Mouse (Mus musculus) liver, adult (tissue): ENCODE measurements around the gene Srr.

Source experiments
- GATA4 ChIP-seq: IDR thresholded peaks from 2 replicates; pipeline ENCODE4 v1.6.1; 2014; ENCODE audit warnings: mild to moderate bottlenecking, low read length; ENCODE audit not compliant: insufficient replicate concordance

Srr gene

DNA sequence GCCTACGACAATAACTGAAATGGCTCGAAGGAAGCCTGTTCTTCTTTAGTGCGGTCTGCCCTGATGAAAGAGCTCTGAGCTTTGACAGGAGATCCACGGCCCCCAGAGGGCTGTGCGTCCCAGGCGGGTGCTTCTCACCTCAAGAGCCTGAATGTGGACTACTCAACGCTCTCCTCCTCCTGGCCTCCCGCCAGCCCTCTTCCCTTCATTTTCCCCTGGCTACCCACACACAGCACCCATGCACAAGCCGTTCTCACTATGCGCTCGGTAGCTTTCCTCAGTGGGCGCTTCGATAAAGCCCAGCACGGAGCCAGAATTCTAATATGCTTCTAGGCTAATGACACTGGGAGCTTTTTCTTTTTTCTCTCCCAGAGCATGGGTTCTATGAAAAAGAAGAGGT is 43.8 kb downstream of the Srr start:
- no peak for TF ChIP-seq GATA4

DNA sequence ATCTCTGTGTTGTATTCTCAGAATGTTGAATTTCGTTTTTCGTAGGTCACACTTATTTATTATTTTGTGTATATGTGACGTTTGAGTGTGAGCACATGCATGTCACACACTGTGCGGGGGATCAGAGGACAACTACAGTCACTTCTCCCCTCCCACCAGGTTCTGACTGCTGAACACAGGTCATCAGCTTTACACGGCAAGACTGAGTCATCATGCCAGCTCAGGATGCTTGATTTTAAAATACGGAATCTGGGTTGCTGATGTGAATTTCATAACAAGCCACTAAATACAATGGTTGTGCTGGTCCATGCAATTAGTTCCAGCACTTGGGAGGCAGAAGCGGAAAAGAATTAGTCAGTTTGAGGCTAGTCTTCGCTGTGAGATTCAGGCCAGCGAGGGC is 44.7 kb downstream of the Srr start:
- no peak for TF ChIP-seq GATA4

DNA sequence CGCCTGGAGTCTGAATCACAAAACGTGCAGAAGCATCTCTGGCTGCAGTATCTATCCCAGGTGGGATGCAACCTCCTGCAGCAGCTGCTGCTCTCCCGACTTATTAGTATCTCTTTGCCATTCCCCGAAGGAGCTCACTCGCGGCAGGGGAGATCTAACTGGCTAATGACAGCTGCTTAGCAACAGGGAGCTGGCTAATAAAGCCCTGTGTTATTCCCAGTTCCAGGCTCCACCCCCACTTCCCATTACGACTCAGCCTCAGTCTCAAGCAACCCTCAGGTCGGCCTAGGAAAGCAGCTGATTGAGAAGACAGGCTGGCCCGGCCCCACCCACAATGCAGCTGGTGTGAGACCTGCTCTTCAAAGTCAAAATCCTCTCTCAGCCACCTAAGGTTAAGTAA is 48.9 kb downstream of the Srr start:
- TF ChIP-seq GATA4: no peak

DNA sequence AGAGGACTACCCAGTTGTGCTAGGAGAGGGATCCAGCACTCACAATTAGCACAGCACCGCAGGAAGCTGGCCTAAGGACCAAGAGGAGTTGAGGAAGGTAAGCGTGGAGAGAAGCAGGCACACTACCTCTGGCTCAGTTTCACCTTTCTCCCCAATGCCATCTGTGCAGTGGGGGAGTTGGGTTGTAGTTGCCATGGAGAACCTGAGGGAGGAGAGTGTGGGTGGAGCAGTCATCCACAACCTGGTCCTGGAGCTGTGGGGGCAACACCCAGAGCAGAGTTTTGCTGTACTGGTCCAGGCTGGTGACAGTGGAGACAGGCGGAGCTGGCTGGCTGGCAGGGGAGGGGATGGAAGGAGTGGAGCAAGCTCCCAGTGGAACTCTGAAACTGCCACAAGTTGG is 51.1 kb downstream of the Srr start:
- no peak for TF ChIP-seq GATA4

DNA sequence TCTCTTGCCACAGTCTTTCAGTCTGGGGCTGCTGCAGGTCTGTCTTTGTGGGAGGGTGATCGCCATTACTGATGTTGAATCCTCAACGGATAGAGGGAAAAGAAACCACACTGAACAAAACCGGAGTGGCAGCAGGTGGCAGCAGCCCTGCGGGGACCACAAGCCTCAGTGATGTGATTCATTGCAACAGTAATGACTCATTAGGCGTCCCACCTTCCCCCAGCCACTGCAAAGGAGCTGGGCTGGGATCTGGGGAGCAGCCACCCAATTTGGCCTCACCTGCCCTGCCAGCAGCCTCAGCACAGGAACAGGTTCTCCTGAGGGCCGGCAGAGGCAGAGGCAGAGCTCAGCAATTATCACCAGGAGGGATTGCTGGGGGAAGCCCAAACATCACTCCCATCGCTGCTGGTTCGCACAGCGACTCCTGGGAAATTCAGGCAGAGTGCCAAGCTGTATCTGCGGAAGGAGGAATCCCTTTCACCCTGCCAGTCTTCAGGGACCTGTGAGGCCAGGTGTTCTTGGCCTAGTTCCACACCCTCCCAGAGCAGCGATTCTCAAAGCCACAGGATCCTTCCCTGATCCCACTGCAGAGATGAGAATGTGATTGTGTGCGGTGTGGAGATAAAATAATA is 54.6 kb downstream of the Srr start:
- no peak for TF ChIP-seq GATA4

DNA sequence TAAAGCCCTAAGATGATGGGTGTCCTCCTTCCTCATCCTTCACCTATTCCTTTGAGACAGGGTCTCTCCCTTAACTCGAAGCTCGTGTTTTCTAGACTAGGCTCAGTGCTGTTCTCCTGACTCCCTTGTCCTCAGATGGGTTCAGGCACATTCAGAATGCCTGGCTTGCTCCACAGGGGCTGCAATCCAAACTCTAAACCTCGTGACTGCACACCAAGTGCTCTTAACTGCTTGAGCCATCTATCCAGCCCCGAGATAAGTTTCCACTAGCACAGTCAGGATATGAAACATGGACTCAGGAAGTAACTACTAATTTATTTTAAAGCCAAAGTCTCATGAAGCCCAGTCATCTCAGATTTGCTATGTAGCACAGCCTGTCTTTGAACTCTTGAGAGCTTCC is 55.2 kb downstream of the Srr start:
- no peak for TF ChIP-seq GATA4

DNA sequence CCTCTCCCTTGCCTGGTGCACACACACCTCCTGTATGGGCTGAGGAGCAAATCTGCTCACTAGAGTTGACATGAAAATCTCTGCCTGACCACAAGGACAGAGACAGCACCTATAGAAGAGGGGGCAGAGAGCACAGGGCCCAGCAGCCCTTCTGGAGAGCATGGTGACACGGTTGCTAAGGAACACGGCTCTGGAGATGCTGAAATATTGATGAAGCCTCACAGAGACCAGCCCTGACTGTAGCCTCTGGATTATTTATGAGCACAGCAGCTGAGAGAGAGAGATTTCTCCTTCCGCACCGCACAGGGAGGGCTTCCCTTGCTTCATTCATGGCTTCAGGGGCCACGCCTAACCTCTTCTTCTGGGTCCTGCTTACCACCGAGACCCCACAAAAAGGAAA is 56.1 kb downstream of the Srr start:
- TF ChIP-seq GATA4: no peak

DNA sequence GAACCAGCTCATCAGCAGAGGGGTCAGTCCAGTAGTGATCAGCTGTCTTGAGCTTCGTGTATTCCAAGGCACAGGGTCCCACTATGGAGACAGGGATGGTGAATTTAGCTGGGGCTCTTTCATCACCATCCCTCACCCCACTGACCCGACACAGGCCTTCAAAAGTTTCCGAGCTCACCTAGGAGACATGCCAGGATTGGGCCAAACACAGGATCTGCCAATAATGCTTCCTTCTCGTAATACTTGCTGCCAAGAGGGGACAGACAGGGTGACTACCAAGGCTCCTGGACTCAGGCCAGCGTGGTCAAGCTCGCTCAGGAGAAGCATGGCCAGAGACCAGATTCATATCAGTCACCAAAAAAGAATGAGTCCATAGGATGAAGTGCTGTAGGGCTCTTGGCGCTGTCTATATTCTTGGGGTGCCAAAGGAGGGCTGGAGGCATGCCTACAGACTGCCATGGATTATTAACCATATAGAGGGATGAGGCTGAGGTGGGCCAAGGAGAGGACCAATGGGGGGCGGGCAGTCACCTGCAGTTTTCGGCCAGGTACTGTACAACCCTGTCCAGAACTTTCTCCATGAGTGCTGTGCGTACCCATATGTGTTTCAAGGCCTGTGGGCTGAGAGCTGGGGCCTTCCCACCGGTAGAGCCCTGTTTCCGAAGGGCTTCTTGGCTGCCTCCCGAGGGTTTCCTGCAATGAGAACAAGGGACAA is 57.5 kb downstream of the Srr start:
- TF ChIP-seq GATA4: no peak

DNA sequence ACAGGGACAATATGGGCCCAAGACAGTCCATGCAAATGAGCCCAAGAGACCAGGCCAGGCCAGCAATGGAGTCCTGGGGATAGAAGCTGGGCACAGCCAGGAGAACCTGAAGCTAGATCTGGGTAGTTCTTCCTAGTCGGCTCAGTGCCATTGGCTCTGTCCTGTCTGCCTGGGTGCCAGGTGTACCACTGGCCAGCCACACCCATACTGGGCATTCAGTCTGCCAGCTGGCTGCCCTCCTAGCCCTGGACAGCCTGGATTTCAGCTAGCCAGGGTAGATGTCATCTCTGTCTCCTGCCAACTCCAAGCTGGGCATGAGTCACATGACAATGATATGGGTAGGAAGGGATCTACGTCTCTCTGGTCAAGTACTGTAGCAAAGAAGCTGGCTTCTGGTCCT is 58.6 kb downstream of the Srr start:
- no peak for TF ChIP-seq GATA4

DNA sequence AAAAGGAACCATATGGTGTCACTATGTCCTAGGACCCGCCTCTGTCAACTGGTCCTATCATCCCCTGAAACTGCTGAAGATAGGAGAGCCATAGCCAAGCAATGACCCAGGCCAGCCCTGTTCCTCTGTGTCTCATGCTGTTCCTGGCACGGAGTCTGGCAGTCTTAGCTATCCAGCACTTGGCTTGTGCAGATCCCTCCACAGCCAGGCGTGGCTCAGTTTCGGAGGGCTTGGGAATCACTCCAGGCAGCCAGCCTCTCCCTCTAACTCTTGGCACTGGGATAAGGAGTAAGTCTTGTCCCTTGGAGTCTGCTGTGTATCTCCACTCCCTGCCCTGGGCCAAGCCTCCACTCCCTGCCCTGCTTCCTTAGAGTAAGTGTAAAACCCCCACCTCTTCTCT is 59.1 kb downstream of the Srr start:
- TF ChIP-seq GATA4: no peak

DNA sequence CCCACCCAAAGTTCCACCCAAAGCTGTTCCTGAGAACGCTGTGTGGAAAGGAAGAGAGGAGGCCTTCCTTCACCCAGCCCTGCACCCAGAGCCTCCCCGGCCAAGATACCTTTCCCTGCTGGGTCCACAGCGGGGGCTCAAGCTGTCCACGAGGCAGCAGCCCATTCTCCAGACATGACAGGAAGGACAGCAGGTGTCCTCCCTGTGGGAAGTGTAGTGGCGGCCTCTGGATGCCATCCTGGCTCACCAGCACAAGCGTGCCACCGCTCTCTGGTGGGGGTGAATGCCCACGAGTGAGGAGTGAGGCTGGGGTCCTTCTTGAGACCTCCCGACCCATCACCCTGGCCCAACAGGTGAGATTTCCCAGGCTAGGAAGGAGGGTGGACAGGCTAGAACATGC is 60.5 kb downstream of the Srr start:
- no peak for TF ChIP-seq GATA4

DNA sequence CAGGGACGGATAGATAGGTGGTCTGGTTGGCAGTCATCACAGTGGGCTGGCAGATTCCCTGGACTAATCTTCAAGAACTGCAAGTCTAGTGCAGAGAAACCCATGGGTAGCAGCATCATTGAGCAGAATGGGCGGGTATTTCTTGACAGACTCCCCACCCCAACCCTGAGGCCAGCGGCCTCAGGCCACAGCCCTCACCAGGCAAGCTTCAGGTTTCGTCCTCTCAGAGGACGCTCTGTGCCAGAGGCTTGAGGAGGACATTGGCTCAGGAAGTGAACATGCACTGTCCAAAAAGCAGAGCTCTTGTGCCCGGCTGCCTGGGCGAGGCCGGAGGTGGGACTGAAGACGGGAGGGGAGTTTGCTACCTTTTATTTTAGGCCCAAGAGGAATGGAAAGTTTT is 61.3 kb downstream of the Srr start:
- TF ChIP-seq GATA4: no peak

DNA sequence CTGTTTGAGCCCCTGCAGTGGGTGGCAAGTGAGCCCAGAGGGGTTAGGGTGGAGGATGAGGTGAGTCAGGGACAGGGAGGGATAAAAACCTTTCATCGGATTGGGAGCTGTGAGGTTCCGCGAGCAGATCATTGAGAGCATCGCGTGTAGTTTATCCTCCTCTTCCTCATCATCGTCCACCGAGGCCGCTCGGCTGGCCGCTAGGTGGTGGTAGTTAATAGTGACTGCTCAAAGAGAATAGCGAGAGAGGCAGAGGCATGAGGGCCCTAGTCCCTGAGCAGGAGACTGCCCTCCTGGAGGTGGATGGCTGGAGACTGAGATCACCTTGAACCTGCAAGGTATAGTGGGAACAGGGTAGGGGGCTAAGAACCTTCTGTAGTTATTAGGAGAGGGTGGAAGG is 62.3 kb downstream of the Srr start:
- TF ChIP-seq GATA4: no peak

DNA sequence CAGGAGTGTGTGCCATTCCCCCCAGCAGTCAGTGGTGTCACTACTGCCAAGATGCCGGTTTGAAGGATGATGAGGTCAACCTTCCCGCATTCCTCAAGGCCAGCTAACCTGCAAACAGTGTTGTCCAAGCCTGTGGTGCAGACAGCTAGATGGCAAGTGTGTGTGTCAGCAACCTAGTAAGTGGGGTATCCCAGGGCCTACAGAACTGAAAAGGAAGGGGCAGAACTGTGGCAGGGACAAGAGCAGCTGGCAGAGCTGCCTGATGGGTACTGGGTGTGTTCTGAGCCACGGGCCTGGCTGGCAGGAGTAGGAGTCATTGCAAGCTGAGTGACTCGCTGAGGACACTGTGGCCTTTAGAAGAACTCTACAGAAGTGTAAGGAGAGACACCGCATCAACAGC is 63.6 kb downstream of the Srr start:
- no peak for TF ChIP-seq GATA4

DNA sequence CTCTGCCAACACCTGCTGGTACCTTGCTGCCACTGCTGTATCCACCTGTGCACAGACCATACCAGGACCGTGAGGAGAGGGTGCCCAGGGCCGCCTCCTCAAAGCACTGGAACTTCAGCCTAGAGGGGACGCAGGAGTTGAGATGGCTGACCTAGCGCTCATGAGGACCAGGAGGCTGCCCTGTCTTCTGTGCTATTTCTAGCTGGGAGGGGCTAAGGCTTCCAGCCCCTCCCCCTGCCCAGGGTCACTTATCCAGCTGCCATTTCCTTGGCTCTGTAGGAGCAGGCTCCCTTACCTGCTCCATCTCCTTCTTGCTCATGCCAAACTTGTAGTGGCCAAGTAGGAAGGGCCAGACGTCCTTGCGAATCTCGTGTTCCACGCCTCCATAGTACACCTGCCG is 68.0 kb downstream of the Srr start:
- no peak for TF ChIP-seq GATA4
